Mouse (Mus musculus) spleen, adult 2 months (tissue): ENCODE measurements around the gene Raver2.

Experiments used
- CTCF ChIP-seq: fragments of 200-500 bp; IDR thresholded peaks from 2 replicates; pipeline ENCODE4 v1.5.1; 2011; ENCODE audit warnings: mild to moderate bottlenecking, inconsistent platforms; ENCODE audit not compliant: insufficient read depth, insufficient read length, insufficient replicate concordance; ENCODE audit errors: extremely low read depth
- POLR2A ChIP-seq: fragments of 200-500 bp; IDR thresholded peaks from 2 replicates; pipeline ENCODE4 v1.6.1; 2011; ENCODE audit warnings: low read depth, low read length, inconsistent platforms

GRCm38 (mm10) chr4:101107122-101107521 is 38.3 kb downstream of the Raver2 start:
- TF ChIP-seq POLR2A = no peak
- no peak for TF ChIP-seq CTCF
